Mouse (Mus musculus) colon, adult 2 months (tissue): Measurements from ENCODE around the gene Vmn1r47. TPM values are rescaled to one million over a fixed set of nuclear protein-coding genes. Genes with fewer than 3 reads are reported as not detected.

Experiments
- polyA plus RNA-seq: library from polyadenylated mRNA; depleted of rRNA; stranded (reverse); fragments of >200 nt; gene quantifications from 2 replicates; pipeline ENCODE4 v1.2.3, GENCODE M21; 2012; rRNA removed

Gene Vmn1r47
- polyA plus RNA-seq = not detected in 2 replicates

GRCm38 (mm10) chr6:90015847-90016246 lies at the start of gene Vmn1r47:
Vmn1r47 (plus strand) TSS chr6:90016147.

GRCm38 (mm10) chr6:89969013-89969412 lies 46.9 kb upstream of the Vmn1r47 start, which contains the start of gene Vmn1r46:
Vmn1r46 (plus strand) TSS chr6:89969313.

GRCm38 (mm10) chr6:90036741-90037140 lies 20.8 kb downstream of the Vmn1r47 start, which contains the start of gene Vmn1r48:
Vmn1r48 (minus strand) TSS chr6:90036841.

Other genes with a start within 250 kb of the Vmn1r47 start
- gene Vmn1r42, start 139.7 kb upstream of the Vmn1r47 start, polyA plus RNA-seq = not detected in 2 replicates
- not detected in 2 replicates for gene Vmn1r43, start 139.7 kb upstream of the Vmn1r47 start, polyA plus RNA-seq
- not detected in 2 replicates for gene Vmn1r44, start 132.5 kb upstream of the Vmn1r47 start, polyA plus RNA-seq
- not detected in 2 replicates for gene Vmn1r45, start 75.5 kb upstream of the Vmn1r47 start, polyA plus RNA-seq
- not detected in 2 replicates for gene Vmn1r46, start 46.8 kb upstream of the Vmn1r47 start, polyA plus RNA-seq
- gene Vmn1r48, start 20.7 kb downstream of the Vmn1r47 start, polyA plus RNA-seq = not detected in 2 replicates
- not detected in 2 replicates for gene Vmn1r49, start 62.4 kb downstream of the Vmn1r47 start, polyA plus RNA-seq
- not detected in 2 replicates for gene Vmn1r50, start 85.3 kb downstream of the Vmn1r47 start, polyA plus RNA-seq
- not detected in 2 replicates for gene Vmn1r51, start 106.4 kb downstream of the Vmn1r47 start, polyA plus RNA-seq
- not detected in 2 replicates for gene Vmn1r52, start 158.7 kb downstream of the Vmn1r47 start, polyA plus RNA-seq
- gene V1ra8, start 186.6 kb downstream of the Vmn1r47 start, polyA plus RNA-seq = not detected in 2 replicates
- 0.10 TPM in 1 of 2 replicates, not detected in the other for gene Vmn1r53, start 208.3 kb downstream of the Vmn1r47 start, polyA plus RNA-seq
- not detected in 2 replicates for gene Vmn1r54, start 230.2 kb downstream of the Vmn1r47 start, polyA plus RNA-seq